Mouse (Mus musculus) cerebellum, adult 9-11 months (tissue): Measurements from ENCODE around the gene Polr2l.

ENCODE experiments used
- DNase-seq: peaks from one replicate; pipeline ENCODE4 v3.0.0; 2022

The Polr2l gene

DNA sequence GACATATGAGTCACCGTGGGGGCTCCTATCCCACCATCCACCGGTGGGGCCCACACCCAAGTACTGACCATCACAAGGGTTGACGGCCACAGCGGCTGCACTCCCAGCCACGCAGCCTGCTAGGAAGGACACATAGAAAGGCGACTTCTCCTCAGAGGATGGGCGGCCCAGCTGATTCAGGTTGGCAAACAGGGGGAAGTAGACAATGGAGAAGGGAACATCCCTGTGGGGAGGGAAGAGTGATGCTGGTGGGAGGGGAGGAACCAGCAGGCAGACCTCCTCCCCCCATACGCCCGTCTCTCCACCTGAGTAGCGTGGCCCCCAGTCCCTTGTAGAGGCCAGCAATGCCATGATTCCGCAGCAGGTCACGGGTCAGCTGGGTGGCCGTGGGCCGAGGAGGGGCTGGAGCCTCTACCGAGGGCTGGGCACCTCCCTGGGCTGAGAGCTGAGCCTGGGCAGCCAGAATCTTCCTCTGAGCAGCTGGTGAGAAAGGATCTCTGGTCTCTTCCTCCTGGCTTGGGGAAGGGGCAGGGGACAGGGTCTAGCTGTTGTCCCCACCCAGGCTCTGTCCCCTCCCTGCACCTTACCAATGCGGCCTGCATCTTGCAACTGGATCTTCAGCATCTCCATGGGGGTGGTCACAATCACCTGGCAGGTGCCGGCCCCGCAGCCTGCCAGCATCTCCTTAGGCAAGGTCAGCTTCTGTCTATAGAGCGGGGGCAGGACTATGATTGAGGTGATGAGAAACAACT, 43.3 kb downstream of the Polr2l start:
- no peak for DNase-seq

DNA sequence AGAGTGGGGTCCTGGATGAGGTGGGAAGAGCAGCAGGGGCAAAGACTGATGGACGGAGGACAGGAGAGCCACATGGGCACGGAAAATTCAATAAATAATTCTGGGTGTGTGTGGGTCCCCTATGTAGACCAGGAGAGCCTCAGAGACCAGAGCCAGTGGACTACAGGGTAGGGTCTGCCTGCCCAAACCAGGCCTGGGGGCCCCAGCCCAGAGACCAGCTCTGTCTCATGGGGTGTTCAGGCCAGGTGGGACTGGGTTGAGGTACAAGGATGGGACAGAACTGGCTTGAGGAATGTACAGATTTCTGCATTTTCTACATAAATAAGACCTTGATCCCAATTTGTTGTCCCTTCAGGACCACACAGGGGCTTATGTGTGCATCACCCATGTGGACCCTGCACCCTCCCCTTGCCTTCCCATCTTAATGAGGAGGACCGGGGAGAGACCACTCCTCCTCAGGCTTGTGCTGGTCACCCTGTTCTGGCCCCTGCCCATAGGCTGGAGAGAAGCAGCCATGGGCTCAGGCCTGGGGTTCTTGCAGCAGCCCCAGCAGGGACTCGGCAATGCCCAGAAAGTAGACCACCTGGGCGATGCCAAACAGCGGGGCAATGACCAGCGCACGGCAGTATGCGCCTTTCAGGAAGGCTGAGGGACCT, 44.2 kb downstream of the Polr2l start:
- DNase-seq, result peak; percentile 71

GRCm38 (mm10) chr7:141429840-141430584, 44.9 kb downstream of the Polr2l start:
- DNase-seq, result peak; percentile 77

GRCm38 (mm10) chr7:141429310-141429709, 45.6 kb downstream of the Polr2l start, which contains the start of gene Cend1:
TSS of gene Cend1 (minus strand) at chr7:141429491.
- peak; percentile 96 for DNase-seq

DNA sequence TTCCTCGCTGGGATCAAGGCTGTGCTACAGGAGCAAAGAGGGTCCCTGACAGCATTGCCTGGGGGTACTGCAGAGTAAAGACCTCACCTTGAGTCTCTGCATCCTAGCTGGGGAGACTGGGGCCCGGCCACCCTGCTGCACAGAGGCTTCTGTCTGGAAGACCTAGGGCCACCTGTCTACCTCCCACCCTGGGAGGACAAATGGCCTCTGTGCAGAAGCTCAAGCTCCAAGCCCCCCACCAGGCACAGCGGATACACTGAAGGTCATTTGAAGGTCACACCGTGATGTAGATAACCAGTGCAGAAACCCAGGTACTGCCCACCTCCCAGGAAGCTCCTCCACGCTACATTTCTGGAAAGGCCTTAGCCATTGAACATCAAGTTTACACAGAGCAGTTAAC, 46.2 kb downstream of the Polr2l start:
- DNase-seq, result peak; percentile 70

- DNase-seq, result peak; percentile 57
Measured at GRCm38 (mm10) chr7:141426948-141427730, 47.8 kb downstream of the Polr2l start.

DNA sequence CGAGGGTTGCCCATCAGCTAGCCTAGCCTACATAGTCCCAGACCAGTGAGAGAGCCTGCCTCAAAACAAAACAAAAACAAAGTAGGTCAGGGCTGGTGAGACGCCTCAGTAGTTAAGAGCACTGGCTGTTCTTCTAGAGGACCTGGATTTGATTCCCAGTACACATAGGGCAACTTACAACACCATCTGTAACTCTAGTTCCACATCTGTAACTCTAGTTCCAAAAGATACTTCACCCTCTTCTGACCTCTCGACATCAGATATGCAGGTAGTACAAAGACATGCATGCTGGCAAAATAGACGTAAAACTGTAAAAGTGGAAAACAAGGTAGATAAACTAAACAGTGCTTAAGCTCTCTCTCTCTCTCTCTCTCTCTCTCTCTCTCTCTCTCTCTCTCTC, 51.1 kb downstream of the Polr2l start:
- DNase-seq, result no peak
